Mouse (Mus musculus) bone marrow, adult 2 months (tissue): ENCODE measurements at regions not wholly inside any gene's neighbourhood (a gene's known extent, or its start where the extent isn't known, plus 50 kb on each side); places are given as distances from the start of the nearest gene placed in this dataset.

Source experiments
- CTCF ChIP-seq: fragments of 200-500 bp; IDR thresholded peaks from 2 replicates; pipeline ENCODE4 v1.5.1; 2011; ENCODE audit warnings: low read length, control low read depth; ENCODE audit not compliant: control insufficient read depth, insufficient read depth
- POLR2A ChIP-seq: fragments of 200-500 bp; IDR thresholded peaks from 2 replicates; pipeline ENCODE4 v1.6.1; 2011; ENCODE audit warnings: low read depth, mild to moderate bottlenecking, control low read depth, low read length, borderline replicate concordance; ENCODE audit not compliant: control insufficient read depth

- TF ChIP-seq CTCF, result no peak
- no peak for TF ChIP-seq POLR2A
Measured at GRCm38 (mm10) chr12:71482619-71483018, 172.9 kb downstream of the Dact1 start.
